Comparison of ENCODE assay signal across 34 mouse cellular contexts in the genomic region with DNA sequence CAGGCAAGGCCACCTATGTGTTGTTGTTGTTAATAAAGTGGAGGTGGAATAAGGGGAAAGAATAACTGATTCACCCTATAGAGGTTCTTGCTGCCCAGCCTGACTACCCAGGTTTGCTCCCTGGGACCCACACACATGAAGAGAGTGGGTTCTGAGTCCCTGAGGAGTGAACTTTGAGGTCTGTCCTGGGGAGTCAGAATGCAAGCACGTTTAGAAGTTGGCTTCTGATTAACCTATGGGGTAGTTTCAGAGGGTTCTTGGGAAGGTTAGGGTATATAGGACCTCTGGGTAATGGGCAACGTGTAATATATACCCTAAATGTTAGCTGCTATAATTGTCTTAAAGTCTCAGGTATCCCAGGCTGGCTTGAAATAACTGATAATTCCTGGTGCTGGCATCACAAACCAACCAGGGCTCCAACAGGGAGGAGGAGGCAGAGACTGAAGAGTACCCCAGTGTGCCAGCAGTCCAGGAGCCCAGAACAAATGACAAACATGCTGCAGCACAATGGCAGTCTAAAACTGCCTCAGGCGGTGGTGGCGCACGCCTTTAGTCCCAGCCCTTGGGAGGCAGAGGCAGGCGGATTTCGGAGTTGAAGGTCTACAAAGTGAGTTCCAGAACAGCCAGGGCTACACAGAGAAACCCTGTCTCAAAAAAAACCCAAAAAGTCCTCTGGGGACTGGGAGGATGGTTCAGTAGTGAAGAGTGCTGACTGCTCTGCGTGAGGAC.
"Had no signal": no experiment of that assay in that cellular context is flagged by ENCODE, and none has a peak within 500 bp of the region (broad histone marks: within the 10 kb centered on the region; RNA-seq: fewer than 3 reads in every experiment).

No protein-coding gene starts in this region.

- ATAC-seq: hindbrain, embryonic 16.5 days; hindbrain, postnatal 0 days; inflammation-experienced regulatory T-cells, adult 6 months; intestine, postnatal 0 days had no signal

- H3K4me2 ChIP-seq: heart, embryonic 11.5 days; heart, embryonic 12.5 days; heart, embryonic 13.5 days; heart, embryonic 15.5 days; hindbrain, embryonic 12.5 days; hindbrain, embryonic 13.5 days; hindbrain, embryonic 14.5 days; hindbrain, embryonic 15.5 days; kidney, embryonic 15.5 days had no signal

- H3K4me1 ChIP-seq: heart, embryonic 10.5 days; heart, embryonic 12.5 days; heart, embryonic 13.5 days; heart, embryonic 15.5 days; hindbrain, embryonic 10.5 days; hindbrain, embryonic 12.5 days; hindbrain, embryonic 13.5 days; hindbrain, embryonic 15.5 days; kidney, embryonic 15.5 days had no signal

- DNase-seq: heart, postnatal 10 days; heart, postnatal 14 days; heart, postnatal 36 days; heart, postnatal 4 days; kidney, adult 11 months; kidney, adult 18-20 months; kidney, adult 2 months; kidney, adult 8-10 months; kidney, adult 9 months; kidney, postnatal 10 days; kidney, postnatal 14 days; kidney, postnatal 25 days; kidney, postnatal 36 days; kidney, postnatal 4 days; layer of hippocampus, adult 9-11 months; layer of hippocampus, postnatal 36 days had no signal

- H3K9me3 ChIP-seq: heart, embryonic 10.5 days; heart, embryonic 12.5 days; heart, embryonic 13.5 days; heart, embryonic 15.5 days; hindbrain, embryonic 10.5 days; hindbrain, embryonic 12.5 days; hindbrain, embryonic 13.5 days; hindbrain, embryonic 15.5 days; kidney, embryonic 15.5 days had no signal

- H3K9ac ChIP-seq: heart, embryonic 12.5 days; heart, embryonic 13.5 days; heart, embryonic 15.5 days; hindbrain, embryonic 12.5 days; hindbrain, embryonic 13.5 days; hindbrain, embryonic 14.5 days; hindbrain, embryonic 15.5 days; kidney, embryonic 15.5 days had no signal

- H3K27ac ChIP-seq: heart, embryonic 10.5 days; heart, embryonic 13.5 days; heart, embryonic 15.5 days; hindbrain, embryonic 10.5 days; hindbrain, embryonic 12.5 days; hindbrain, embryonic 13.5 days; hindbrain, embryonic 14.5 days; hindbrain, embryonic 15.5 days; hindbrain, postnatal 0 days; kidney, embryonic 15.5 days; kidney, postnatal 0 days; layer of hippocampus, adult 2 months; left cerebral cortex, adult 2 months had no signal

- H3K27me3 ChIP-seq: heart, embryonic 12.5 days; heart, embryonic 13.5 days; heart, embryonic 15.5 days; hindbrain, embryonic 12.5 days; hindbrain, embryonic 13.5 days; hindbrain, embryonic 15.5 days; kidney, embryonic 15.5 days had no signal

- H3K4me3 ChIP-seq: heart, embryonic 10.5 days; heart, embryonic 12.5 days; heart, embryonic 13.5 days; heart, embryonic 15.5 days; hindbrain, embryonic 10.5 days; hindbrain, embryonic 12.5 days; hindbrain, embryonic 13.5 days; hindbrain, embryonic 15.5 days; kidney, embryonic 15.5 days; layer of hippocampus, adult 2 months; left cerebral cortex, adult 2 months had no signal
